Mouse (Mus musculus) erythroblast, adult 5-6 weeks (primary cell): Measurements from ENCODE around the gene Zfp809. TPM values are rescaled to one million over a fixed set of nuclear protein-coding genes. Genes with fewer than 3 reads are reported as not detected.
A peak's percentile ranks its signal among the peaks of the same experiment; 100 is the strongest.
"Not testable (repeated sequence)": the region's sequence is repeated elsewhere in the genome, so short reads cannot be mapped to it uniquely, and the experiment has no call there.

Experiments used
- ATAC-seq: replicated peaks from 2 replicates; pipeline ENCODE4 v1.8.0; 2016; ENCODE audit warnings: moderate number of reproducible peaks, mild to moderate bottlenecking, moderate TSS enrichment, inconsistent platforms; ENCODE audit not compliant: poor library complexity, low FRiP score, severe bottlenecking
- total RNA-seq, 2 experiments: library from RNA; stranded (forward) in 1 of 2; stranded (reverse) in 1 of 2; fragments of 150-400 nt in 1 of 2; fragments of 200-764, 138-1000 nt in 1 of 2; gene quantifications; 2 replicates each; pipeline versions ENCODE4 v1.2.3 to v1.2.4; 2015 to 2017; ENCODE audit warnings: low replicate concordance in 2 of 2

Zfp809 gene
- total RNA-seq (2015; ENCODE audit: low replicate concordance): 6.5 and 25.4 TPM in 2 replicates
- total RNA-seq (2017; ENCODE audit: low replicate concordance): 11.0 and 14.8 TPM in 2 replicates

DNA sequence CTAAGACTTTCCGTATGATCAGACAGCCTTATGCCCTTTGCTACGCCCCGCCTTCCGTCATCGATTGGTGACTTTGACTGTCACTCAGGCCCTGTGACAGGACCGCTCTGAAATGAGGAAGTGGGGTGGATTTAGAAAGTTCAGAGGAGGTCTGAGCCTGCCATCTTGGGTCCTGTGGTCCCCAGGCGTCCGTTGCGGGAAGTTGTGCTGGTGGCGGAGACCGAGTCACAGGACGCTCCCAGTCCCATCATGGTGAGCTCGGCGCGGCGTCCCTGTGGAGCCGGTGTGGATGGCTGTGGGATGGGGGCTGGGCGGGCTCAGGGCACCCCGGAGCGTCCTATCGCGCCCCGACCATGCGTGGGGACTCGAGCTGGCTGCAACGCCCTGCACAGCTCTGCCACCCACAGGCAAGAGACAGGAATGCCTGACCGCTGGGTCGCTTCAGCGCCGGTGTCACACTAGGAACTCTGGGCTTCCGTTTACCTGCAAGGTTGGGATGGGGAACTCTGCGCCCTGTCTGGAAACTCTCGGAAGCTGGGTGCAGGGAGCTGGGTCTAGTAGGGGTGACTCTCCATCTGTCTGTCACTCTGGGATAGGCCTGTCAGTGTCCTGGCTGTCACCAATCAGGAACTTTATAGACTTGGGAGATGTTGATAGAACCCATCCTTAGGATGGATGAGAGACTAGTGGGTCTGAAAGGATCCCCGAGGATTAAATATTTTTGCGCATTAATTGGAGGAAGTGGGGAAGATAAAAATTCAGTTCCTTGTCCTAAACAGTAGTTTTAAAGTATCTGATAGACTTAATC, at the start of gene Zfp809:
Zfp809 (plus strand) TSS at position 134 of the 808 bp plus-strand sequence.
- ATAC-seq: peak; percentile 96

DNA sequence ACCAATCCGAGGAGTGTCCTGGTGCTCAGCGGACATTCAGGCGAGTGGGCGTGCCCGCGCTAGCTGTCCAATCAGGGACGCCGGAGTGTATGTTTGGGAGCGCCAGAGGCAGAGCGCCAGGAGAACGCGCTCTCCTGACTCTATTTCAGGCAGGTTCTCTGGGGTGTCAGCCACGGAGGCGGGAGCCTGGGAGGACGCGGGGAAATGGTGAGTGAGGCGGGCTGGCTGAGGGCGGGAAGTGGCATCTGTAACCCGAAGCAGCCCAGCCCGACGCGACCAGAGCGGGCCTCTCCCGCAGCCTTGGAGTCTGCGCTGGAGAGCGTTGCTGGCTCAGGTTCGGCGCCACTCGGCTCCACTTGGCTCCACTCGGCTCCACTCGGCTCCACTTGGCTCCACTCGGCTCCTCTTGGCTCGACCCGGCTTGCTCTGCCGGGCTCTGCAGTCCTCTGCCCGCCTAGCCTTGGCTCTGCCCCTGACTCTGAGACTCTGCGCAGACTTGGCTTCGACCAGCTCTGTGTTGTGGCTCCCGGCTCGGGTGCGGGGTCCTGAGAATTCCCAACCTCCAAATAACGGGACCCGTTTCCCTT, 37.4 kb upstream of the Zfp809 start, which contains the start of gene Zfp872:
Zfp872 (plus strand) TSS at position 66 of the 587 bp plus-strand sequence.
- ATAC-seq: no peak

DNA sequence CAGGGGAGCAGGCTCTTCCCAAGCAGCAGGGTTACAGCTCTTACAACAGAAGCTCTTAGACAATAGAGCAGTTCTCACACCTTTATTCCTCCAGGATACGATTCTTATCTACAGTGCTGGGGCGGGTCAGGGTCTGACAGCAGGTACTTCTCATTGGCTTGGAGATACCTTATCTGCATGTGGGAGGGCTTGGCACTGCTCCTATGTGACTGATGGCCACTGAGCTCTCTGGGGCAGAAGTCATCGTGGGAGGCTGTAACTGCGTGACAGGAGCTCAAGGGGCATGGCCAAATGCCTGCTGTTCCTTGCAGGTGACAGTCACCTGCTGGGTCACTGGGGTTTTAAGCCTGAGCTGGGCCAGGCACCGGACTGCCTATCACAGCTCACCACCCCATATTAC, 29.1 kb upstream of the Zfp809 start:
- no peak for ATAC-seq

DNA sequence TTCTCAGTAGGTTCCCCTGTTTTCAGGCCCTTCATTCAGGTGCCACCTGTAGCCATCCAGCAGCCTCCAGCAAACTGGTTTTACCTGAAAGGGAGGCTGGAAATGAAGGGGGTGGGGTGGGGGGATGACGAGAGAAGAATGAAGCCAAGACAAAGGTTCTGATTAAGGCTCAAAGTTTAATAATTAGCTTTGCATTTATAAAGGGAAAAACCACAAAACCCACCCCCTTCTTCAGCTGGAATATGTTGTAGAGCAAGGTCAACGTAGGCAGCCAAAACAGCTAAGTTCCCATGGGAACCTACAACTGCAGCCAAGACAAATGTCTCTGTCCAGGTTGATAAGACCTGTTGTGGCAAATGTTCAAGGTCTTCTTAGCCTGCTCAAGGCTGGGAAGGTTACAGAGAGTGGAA, 11.7 kb upstream of the Zfp809 start:
- ATAC-seq: no peak

DNA sequence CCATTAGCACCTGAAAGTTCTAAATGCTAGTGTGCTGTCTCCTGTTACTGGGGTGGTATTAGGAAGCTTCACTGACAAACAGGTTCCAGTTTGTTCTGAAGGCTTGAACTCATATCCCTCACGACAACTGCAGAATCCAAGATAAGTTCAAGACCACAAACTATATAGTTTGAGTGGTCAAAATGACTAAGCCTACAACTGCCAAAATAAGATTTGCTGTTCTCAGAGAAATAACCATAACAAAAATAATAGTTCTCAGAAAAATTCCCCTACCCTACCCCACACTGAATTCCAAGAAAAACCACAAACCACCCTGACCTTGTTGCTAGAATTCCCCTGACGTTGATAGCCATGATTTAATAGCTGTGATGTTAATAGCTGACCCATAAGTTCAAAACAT, 11.0 kb upstream of the Zfp809 start:
- ATAC-seq: no peak

DNA sequence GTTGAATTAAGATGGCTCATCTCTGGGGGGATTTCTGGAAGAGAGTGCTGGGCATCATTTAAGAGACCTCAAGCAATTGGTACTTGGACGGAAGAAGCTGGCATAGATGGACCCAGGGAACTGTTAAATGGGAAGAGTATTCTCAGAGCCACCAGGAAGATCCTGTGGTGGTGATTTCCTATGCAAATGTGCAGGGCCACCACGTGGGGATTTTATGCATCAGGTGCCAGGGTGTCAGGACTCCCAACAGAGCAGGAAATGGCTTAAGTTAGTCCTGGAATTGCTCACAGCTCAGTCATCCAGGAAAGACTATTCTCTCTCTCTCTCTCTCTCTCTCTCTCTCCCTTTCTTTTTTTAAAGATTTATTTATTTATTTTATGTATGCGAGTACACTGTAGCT, 8.8 kb upstream of the Zfp809 start:
- no peak for ATAC-seq

DNA sequence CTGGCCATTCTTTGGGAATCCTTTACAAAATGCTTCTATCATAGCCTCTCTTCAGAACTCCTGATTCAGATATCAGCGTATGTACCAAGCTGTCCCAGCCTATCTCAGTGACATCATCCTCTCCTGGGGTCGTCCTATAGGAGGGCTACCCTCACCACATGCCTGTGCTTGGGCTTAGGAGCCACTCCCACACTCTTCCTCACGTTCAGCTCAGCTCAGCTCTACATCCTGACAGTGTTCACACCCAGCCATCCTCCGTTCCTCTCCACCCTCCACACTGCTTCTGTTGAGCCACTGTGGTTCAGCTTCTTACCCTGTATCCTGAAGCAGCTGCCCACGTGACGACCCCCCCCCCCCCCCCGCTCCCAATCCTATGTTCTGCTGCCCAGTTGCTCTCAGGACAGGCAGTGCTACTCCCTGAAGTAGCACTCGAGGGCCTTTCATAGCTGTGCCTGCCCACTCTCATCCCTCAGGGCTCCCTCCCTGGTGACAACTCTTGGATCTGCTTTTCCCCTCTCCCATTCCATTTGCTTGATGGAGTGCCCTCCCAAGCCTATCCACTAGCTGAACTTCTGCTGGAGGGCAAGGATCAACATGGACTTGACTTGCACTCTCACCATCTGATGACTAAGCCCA, 7.5 kb upstream of the Zfp809 start:
- ATAC-seq: no peak

DNA sequence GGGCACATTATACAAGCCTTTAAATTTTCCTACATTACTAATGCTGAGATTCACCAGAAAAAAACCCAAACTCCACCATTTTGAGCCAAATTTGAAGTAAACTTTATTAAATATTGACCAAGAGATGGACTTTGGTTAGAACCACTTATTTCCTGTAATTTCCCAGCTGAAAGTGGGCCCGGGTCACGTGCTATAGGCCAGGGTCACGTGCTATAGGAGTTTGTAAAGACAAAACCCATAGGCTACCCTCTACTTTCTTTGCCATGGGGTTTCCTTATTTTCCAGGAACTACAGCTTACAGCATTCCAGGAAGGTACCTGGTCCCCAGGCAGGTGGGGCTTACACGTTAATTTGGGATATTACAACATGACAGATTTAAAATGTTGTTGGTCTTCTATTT, 1.4 kb upstream of the Zfp809 start:
- ATAC-seq: no peak

DNA sequence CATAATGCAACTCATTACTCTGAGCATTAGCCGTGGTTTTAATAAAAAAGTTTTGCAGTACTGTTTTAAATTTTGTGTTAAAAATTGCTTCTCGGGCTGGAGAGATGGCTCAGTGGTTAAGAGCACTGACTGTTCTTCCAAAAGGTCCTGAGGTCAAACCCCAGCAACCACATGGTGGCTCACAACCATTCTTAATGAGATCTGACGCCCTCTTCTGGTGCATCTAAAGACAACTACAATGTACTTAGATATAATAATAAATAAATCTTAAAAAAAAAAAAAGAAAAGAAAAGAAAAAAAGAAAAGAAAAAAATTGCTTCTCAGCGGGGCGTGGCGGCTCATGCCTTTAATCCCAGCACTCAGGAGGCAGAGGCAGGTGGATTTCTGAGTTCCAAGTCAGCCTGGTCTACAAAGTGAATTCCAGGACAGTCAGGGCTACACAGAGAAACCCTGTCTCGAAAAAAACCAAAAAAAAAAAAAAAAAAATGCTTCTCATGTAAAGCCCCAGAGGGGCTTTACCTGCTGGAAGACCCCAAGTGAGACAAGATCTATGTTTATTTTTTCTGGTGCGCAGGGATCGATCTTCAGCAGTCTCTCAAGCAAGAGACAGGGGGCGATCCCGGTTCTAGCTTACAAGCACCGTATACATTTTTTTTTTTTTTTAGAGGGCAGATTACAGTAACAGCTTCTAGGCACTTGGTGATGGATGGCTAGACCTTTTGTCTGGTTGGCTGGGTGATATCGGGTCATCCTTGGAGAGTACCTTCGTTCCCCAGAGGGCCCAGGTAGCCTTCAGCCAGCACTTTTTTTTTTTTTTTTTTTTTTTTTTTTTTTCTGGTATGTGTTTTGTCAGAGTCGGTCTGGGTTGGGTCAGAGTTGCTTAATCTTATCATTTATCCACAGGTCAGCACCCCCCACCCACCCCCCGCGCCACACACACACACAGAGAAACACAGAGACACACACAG, 694 bp upstream of the Zfp809 start:
- ATAC-seq: peak; percentile 40

DNA sequence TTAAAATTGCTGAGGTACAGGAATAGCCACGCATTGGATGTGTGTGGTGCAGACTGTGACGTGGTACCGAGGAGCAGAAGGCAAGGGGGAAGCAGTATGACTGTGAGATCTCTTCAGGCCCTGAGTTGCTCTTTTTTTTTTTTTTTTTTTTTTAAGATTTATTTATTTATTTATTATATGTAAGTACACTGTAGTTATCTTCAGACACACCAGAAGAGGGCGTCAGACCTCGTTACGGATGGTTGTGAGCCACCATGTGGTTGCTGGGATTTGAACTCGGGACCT, 817 bp downstream of the Zfp809 start:
- ATAC-seq: not testable (repeated sequence)

DNA sequence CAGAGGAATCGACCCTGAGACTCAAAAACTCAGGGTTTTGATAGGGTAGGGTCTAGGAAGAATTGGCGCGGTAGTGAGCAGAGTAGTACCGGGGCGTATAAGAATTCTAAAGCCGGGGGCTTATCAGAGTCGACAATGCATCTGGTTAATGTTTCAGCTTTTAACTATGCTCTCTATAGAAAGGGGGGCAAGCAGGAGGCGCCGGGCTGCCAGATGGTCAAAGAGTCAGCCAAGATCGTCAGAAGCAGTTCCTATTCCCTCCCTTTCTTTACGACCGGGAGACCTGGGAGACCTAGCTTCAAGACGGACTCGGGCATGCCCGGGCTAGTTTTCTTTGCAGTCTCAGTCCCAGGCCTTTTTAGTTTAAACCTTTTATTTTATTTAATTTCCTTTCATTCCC, 1.3 kb downstream of the Zfp809 start:
- no peak for ATAC-seq

DNA sequence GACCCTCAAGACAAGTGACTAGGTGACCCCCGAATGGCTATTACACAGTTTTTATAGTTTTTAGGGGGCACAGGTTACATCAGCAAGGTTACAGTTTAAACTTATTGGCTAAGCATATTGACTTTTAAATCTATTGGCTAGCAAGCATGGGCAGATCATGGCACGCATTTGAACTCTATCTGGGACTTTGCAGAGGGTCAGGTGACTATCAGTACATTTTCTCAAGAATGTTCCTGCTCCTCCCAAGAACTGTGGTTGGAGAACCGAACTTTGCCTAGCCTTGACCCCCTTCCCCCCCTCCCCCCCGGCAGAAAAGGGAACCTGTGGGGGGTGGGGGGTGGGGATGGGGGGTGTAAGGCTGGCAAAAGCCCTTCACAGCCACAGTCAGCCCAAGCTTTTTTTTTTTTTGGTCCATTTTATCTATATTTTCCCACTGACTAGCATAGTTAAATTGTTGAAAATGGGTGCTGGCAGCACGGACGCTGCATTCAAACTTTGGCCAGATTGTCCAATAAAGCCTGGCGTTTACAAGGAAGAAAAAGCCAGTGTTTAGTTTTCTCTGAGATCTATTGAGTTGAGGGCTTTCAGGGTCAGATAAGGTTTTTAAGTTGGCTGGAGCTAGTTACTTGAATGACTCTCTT, 4.0 kb downstream of the Zfp809 start:
- no peak for ATAC-seq

DNA sequence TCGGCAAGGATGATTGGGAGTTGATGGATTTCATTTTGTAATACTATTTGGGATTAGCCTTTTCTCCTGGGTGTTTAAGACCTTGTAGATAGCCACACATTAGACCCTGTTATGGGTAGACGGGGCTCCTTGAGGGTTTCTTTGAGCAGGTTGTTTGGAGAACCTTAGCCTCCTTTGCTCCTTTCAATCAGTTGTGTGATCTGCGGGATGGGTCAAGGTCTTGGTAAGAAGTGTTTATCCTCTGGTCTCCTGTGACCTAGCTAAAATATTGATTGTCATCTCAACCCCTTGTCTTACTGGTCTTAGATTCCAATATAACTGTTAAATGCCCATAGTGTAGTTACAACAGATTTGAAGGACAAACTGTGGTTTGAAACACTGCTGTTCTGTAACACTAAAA, 4.5 kb downstream of the Zfp809 start:
- ATAC-seq: no peak

DNA sequence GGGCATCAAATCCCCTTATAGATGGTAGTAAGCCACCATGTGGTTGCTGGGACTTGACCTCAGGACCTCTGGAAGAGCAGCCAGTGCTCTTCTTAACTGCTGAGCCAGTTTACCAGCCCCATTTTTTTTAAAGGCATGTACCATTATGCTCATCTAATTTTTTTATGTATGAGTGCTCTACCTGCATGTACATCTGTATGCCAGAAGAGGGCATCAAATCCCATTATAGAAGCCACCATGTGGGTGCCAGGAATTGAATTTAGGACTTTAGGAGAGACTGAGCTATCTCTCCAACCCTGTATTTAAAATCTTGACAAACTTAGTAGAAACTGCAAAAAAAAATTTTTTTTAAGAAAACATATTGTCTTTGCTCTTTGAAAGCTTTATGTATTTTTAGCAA, 5.0 kb downstream of the Zfp809 start:
- ATAC-seq: no peak

DNA sequence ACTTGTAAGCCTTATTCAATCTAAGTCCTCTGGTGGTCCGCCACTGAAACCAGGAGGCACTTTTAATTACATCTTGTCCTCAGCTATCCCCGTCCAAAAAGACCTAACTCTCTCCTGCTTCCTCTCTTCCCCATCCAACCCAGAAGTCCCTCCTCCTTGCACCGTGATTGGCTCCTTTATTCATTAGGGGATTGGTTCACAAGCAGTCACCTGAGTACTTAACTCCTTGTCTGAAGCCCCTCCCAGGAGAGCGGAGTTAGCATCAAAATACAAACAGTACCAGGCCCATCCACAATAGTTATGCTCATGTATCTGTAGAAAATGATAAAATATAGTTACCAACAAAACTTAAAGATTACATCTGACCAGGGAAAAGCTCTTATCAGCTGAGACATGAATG, 14.5 kb downstream of the Zfp809 start:
- no peak for ATAC-seq

DNA sequence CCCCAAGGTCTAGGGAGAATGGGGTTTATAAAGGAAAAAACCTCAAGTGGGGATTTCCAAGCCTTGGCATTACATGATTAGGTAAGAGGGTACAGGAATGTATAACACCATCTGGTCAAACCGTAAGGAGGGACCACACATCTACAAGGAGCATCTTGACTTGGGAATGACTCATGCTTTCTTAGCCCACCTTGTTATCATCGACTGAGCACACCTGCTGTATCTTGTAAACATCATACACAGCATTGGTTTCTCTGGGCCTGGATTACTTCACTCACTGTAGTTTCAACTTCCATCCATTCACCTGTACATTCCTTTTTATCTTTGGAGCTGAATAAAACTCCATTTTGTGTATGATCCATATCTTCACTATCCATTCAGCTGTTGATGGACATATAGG, 18.7 kb downstream of the Zfp809 start:
- ATAC-seq: no peak

DNA sequence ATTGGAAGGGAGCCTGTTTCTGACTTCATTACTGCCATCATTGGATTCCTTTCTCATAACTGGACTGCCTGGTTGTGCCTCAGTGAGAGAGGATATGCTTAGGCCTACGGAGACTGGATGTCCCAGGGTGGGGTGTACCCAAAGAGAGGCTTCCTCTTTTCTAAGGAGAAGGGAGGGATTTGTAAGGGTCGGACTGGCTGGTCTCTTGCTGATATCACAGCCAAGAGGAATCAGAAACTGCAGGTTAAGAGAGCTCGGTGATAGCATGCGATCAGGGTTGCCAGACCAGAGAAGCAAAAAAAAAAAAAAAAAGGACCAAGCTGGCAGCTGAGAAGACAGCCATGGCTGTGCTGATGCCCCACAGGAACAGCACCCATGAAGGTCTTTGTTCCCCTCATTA, 31.1 kb downstream of the Zfp809 start:
- ATAC-seq: no peak

DNA sequence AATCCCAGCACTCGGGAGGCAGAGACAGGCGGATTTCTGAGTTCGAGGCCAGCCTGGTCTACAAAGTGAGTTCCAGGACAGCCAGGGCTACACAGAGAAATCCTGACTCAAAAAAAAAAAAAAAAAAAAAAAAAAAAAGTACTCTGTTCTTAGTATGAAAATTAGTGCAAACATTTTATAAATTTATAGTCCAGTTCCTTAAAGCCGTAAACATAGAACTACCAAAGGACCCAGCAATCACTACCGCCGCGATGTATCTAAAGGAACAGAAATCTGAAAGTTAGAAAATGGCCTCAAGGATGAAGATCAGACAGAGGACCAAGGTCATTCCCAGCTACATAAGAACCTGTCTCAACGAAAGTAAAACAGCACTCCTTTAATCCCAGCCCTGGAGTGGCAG, 33.3 kb downstream of the Zfp809 start:
- no peak for ATAC-seq

DNA sequence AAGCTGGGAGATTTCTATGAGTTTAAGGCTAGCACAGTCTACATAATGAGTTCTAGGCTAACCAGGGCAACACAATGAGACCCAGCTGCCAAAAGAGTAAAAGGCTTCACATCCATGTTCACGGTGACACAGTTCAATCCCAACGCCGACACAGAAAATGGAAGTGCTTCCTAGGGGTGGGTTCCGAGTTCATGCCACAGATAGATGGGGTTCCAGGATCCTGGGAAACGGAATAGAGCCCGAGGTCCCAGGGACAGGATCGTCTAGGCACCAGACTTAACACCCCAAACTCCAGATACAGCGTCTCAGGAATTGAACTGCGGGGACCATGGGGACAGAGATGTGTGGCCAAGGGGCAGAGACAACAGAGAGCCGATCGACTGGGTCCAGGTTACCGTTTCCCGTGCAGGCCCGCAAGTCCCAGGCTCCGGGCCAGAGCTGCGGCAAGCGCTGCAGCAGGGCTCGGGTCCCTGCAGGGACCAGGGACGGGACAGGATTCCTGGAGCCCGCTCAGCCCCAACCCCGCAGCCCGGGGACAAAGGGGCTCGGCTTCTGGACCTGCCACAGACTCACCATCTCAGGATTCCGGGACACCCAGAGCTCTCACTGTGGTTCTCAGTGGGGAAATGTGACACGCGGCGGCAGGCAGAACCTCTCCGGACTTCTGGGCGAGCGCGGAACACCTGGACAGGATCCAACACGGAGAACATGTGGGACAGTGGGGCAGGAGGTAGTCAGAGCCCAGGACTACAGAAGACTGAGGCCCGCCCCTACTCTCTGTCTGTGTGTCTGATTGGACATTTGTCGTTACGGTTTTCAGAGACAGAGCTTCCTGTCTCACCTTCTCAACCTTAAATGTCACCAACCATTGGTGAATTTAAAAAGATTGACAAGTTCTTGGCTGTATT, 33.9 kb downstream of the Zfp809 start, which contains the start of gene Zfp599:
Zfp599 (minus strand) TSS at position 712 of the 908 bp plus-strand sequence.
- peak; percentile 86 for ATAC-seq
